ENCODE assay signal across 8 mouse cellular contexts in genomic region chr1:118768831-118769230, GRCm38 (mm10).
DNase-seq lines count a peak whose midpoint lies in the region; ATAC-seq and TF ChIP-seq lines count a peak whose summit lies in the region.

No protein-coding gene starts in this region.

- H3K4me3 ChIP-seq in ES-E14 (ENCODE audit: insufficient read depth in 1 of 2, low read depth in 1 of 2, low read length in 2 of 2, poor library complexity in 1 of 2, severe bottlenecking in 1 of 2), result no peak overlapping the region

- in situ Hi-C loops in ES-E14 (cut with MboI; ENCODE audit: low sequenced_read_pairs in 2 of 2, unreplicated experiment in 2 of 2), result loop anchor here in 1 of 2 experiments (5.0 kb wide), 1 partner anchor 308 kb away; no protein-coding TSS in a partner anchor

- ATAC-seq in activated CD4-positive, CD25-positive, alpha-beta regulatory T cell, adult 4 months, result no peak

- intact Hi-C loops in heart, postnatal 10 days (cut with DNase I), result loop anchor here (1.0 to 10.0 kb wide), 2 partner anchors 314 to 676 kb away; no protein-coding TSS in a partner anchor
- intact Hi-C loops in heart, postnatal 25 days (cut with DNase I), result loop anchor here (1.0 to 10.0 kb wide), 2 partner anchors 313 to 656 kb away; partner anchors contain the start of gene Inhbb

- no peak overlapping the region for H3K9ac ChIP-seq in ES-E14 (ENCODE audit: insufficient read depth, low read depth, low read length, poor library complexity, severe bottlenecking)

- no peaks in the 10 kb centered on the region; a peak in 1 of 4 replicates for H3K4me1 ChIP-seq in ES-E14 (ENCODE audit: control insufficient read depth in 2 of 2, insufficient read depth in 2 of 2, low read length in 2 of 2, poor library complexity in 1 of 2)

- peak; percentile 46 to 63 for DNase-seq in heart, postnatal 10 days
- no peak for DNase-seq in heart, postnatal 25 days (ENCODE audit: low spot score)
- peak; percentile 40 for DNase-seq in ES-E14 (ENCODE audit: low read depth, low spot score)
- DNase-seq in cerebellum, postnatal 25 days, result peak; percentile 36 to 63
- DNase-seq in heart, postnatal 4 days, result peak; percentile 53
- DNase-seq in lung, adult 18-20 months, result peak; percentile 6 to 8
- peak; percentile 32 for DNase-seq in right cerebral cortex, postnatal 25 days

- H3K36me3 ChIP-seq in ES-E14 (ENCODE audit: control insufficient read depth, insufficient read depth, low read length, poor library complexity, severe bottlenecking), result no peaks in the 10 kb centered on the region

- H3K27ac ChIP-seq in ES-E14 (ENCODE audit: insufficient read depth, low read depth, low read length, poor library complexity, severe bottlenecking), result no peak overlapping the region

- H3K9me3 ChIP-seq in ES-E14 (ENCODE audit: control insufficient read depth, insufficient read depth, low read depth, low read length), result no peaks in the 10 kb centered on the region

TF ChIP-seq in ES-E14, 5 proteins besides CTCF, POLR2A, EP300 and RAD21:
- no peak for TF ChIP-seq HCFC1 (IDR thresholded peaks at IDR 0.05; ENCODE audit: borderline replicate concordance, insufficient read depth, low read length)
- no peak for TF ChIP-seq CHD2 (IDR thresholded peaks at IDR 0.05; ENCODE audit: low read depth, low read length)
- no peak for TF ChIP-seq ZNF384 (IDR thresholded peaks at IDR 0.05; ENCODE audit: low read depth, low read length)
- no peak for TF ChIP-seq MAFK (IDR thresholded peaks at IDR 0.05; ENCODE audit: insufficient read depth, low read depth, low read length)
- peak; percentile 82; the same call in 1 of the 2 replicates for TF ChIP-seq ZC3H11A (IDR thresholded peaks at IDR 0.05; ENCODE audit: borderline replicate concordance, low read depth, low read length)
